Mouse (Mus musculus): ENCODE results near the gene Hoxc8. TPM values are rescaled to one million over a fixed set of nuclear protein-coding genes. Genes with fewer than 3 reads are reported as not detected.

The Hoxc8 gene
- polyA plus RNA-seq (2014; fragmentation: Nextera tagmentation; extraction: Ambion mirVana) = 9.2 and 22.9 TPM in 2 replicates

GRCm38 (mm10) chr15:102990461-102991397 lies at the start of gene Hoxc8:
Gene Hoxc8, plus strand, starts transcription at chr15:102990607.
- H3K9me3 ChIP-seq (ENCODE audit: control insufficient read depth, low read length) = no peaks in the 10 kb centered on the region
- no peaks in the 10 kb centered on the region for H3K4me1 ChIP-seq (replicated peaks; ENCODE audit: control insufficient read depth, insufficient read depth, low read length)
- ATAC-seq (ENCODE audit: low FRiP score) (no peak), DNase-seq (ENCODE audit: low spot score) (no peak)
- H3K4me2 ChIP-seq (replicated peaks) = no peak within 1 kb of the TSS
- no peak within 1 kb of the TSS for H3K27ac ChIP-seq
- no peak within 1 kb of the TSS for H3K9ac ChIP-seq
- WGBS = under 1% methylated on average over 61 of the region's 69 CpGs
- no peak within 1 kb of the TSS for H3K4me3 ChIP-seq (replicated peaks; ENCODE audit: low read length)
- H3K36me3 ChIP-seq (replicated peaks; ENCODE audit: control insufficient read depth, insufficient read depth) = no peaks in the 10 kb centered on the region
- H3K27me3 ChIP-seq (ENCODE audit: control insufficient read depth, insufficient read depth, low read length) = peaks cover 100% of the 10 kb centered on the region

GRCm38 (mm10) chr15:102942739-102943467 lies 47.5 kb upstream of the Hoxc8 start:
- DNase-seq (ENCODE audit: low spot score) (no peak), ATAC-seq (ENCODE audit: low FRiP score) (no peak)
- under 1% methylated on average over 45 of the region's 53 CpGs for WGBS
- Histone ChIP-seq H3K4me2 (replicated peaks) (0 out of 2 replicates have a peak overlapping the region, but pooled peaks have one; percentile 11), H3K27me3 (ENCODE audit: control insufficient read depth, insufficient read depth, low read length) (peaks cover 100% of the 10 kb centered on the region), H3K27ac (no peak overlapping the region), H3K4me3 (replicated peaks; ENCODE audit: low read length) (no peak overlapping the region; the same call in 1 of the 2 replicates), H3K9ac (no peak overlapping the region), H3K9me3 (ENCODE audit: control insufficient read depth, low read length) (no peaks in the 10 kb centered on the region), H3K4me1 (replicated peaks; ENCODE audit: control insufficient read depth, insufficient read depth, low read length) (no peaks in the 10 kb centered on the region), H3K36me3 (replicated peaks; ENCODE audit: control insufficient read depth, insufficient read depth) (no peaks in the 10 kb centered on the region)

DNA sequence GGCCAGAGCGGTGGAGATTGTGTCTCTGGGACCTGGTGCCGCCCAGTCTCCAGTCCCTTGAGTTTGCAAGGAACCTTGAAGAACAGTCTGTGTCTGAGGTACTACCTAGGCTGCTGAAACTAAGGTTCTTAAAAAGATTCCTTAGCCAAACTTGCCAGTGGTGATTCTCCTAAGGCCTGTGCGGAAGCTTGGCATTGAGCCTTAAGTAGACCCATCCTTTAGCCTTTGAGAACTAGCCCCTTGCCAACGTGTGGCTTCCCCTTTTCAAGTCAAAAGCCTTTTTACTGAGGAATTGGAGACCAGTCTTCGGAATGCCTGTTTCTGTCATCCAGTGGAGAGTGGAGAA lies 47.0 kb upstream of the Hoxc8 start:
- ATAC-seq (ENCODE audit: low FRiP score) (no peak), DNase-seq (ENCODE audit: low spot score) (no peak)
- Histone ChIP-seq H3K9me3 (ENCODE audit: control insufficient read depth, low read length) (no peaks in the 10 kb centered on the region), H3K4me1 (replicated peaks; ENCODE audit: control insufficient read depth, insufficient read depth, low read length) (no peaks in the 10 kb centered on the region), H3K27me3 (ENCODE audit: control insufficient read depth, insufficient read depth, low read length) (peaks cover 100% of the 10 kb centered on the region), H3K27ac (no peak overlapping the region), H3K36me3 (replicated peaks; ENCODE audit: control insufficient read depth, insufficient read depth) (no peaks in the 10 kb centered on the region), H3K4me2 (replicated peaks) (no peak overlapping the region), H3K4me3 (replicated peaks; ENCODE audit: low read length) (no peak overlapping the region), H3K9ac (no peak overlapping the region)
- WGBS = 3% methylated on average over 5 of the region's 5 CpGs

DNA sequence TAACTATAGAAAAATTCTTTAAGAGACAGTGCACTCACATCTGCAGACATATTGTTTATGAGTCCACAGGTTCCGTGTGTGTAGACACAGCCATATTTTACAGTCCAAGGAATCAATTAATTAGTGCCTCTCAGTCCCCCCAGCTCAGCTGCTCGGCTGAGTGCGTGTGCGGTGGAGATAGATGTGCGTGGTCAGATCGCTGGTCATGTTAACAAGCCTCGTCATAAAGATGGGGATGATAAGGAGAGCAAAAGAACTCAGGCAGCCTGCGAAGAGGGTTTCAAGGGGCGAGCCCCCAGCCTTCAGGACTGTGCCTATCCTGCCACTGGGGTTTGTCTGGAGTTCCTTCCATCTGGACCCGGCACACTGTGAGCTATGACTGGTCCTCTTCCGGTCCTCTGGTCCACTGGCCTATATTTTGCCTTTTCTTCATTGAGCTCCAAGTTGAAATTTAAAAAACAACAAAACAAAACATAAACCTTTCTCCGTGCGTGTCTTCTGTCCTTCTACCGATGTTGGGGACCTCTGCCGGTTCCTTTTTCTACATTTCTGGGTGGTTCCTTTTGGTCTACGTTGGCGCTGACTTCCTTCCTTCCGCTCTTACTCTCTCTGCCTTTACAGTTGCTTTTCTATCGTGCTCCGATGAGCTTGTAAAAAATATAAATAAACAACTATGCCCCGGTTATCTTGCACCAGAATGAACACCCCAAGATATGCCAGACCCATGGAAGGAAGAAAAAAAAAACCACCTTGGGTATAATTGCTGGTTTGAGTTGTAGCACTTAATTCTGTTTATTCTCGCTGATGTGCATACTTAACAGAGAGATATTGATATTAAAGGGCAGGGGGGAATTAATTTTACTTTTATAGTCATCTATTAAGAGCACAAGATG lies 45.0 kb upstream of the Hoxc8 start:
- Histone ChIP-seq H3K9me3 (ENCODE audit: control insufficient read depth, low read length) (no peaks in the 10 kb centered on the region), H3K27ac (no peak overlapping the region), H3K4me1 (replicated peaks; ENCODE audit: control insufficient read depth, insufficient read depth, low read length) (no peaks in the 10 kb centered on the region), H3K4me3 (replicated peaks; ENCODE audit: low read length) (no peak overlapping the region), H3K27me3 (ENCODE audit: control insufficient read depth, insufficient read depth, low read length) (peaks cover 100% of the 10 kb centered on the region), H3K9ac (no peak overlapping the region), H3K36me3 (replicated peaks; ENCODE audit: control insufficient read depth, insufficient read depth) (no peaks in the 10 kb centered on the region), H3K4me2 (replicated peaks) (no peak overlapping the region)
- WGBS = 10% methylated on average over 22 of the region's 22 CpGs
- ATAC-seq (ENCODE audit: low FRiP score) = no peak
- no peak for DNase-seq (ENCODE audit: low spot score)

- 2% methylated on average over 9 of the region's 9 CpGs for whole genome bisulfite sequencing
- no peaks in the 10 kb centered on the region for H3K36me3 ChIP-seq (replicated peaks; ENCODE audit: control insufficient read depth, insufficient read depth)
- no peaks in the 10 kb centered on the region for H3K4me1 ChIP-seq (replicated peaks; ENCODE audit: control insufficient read depth, insufficient read depth, low read length)
- H3K4me3 ChIP-seq (replicated peaks; ENCODE audit: low read length) = no peak overlapping the region
- no peak overlapping the region for H3K27ac ChIP-seq
- ATAC-seq (ENCODE audit: low FRiP score) (no peak), DNase-seq (ENCODE audit: low spot score) (no peak)
- no peaks in the 10 kb centered on the region for H3K9me3 ChIP-seq (ENCODE audit: control insufficient read depth, low read length)
- no peak overlapping the region for H3K9ac ChIP-seq
- H3K4me2 ChIP-seq (replicated peaks) = no peak overlapping the region
- H3K27me3 ChIP-seq (ENCODE audit: control insufficient read depth, insufficient read depth, low read length) = peaks cover 100% of the 10 kb centered on the region
Observed at GRCm38 (mm10) chr15:102947276-102947675, 43.1 kb upstream of the Hoxc8 start.

DNA sequence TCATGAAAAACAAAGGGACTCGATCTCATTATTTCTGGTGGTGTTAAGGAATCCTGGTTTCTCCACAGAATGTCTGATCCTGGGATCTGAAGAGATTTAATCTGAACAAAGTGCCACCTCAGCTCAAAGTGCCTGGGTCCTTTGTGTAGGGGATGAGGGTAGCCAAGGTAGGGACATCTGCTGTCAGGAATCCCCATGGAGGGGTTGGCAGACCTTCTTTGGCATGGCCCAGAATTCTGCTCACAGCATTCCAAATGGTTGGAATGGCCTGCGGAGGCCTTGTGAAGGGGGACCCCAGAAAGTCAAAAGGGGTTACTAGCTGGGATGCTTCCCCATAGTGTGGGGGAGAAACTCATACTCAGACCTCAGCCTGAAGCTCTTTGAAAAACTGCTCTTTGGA lies 41.6 kb upstream of the Hoxc8 start:
- WGBS = 11% methylated on average over 2 of the region's 2 CpGs
- Histone ChIP-seq H3K9ac (no peak overlapping the region), H3K4me2 (replicated peaks) (no peak overlapping the region)

GRCm38 (mm10) chr15:102949696-102950095 lies 40.7 kb upstream of the Hoxc8 start:
- Histone ChIP-seq H3K9ac (no peak overlapping the region), H3K9me3 (ENCODE audit: control insufficient read depth, low read length) (no peaks in the 10 kb centered on the region), H3K4me2 (replicated peaks) (no peak overlapping the region), H3K27me3 (ENCODE audit: control insufficient read depth, insufficient read depth, low read length) (peaks cover 100% of the 10 kb centered on the region), H3K36me3 (replicated peaks; ENCODE audit: control insufficient read depth, insufficient read depth) (no peaks in the 10 kb centered on the region), H3K27ac (no peak overlapping the region), H3K4me3 (replicated peaks; ENCODE audit: low read length) (no peak overlapping the region), H3K4me1 (replicated peaks; ENCODE audit: control insufficient read depth, insufficient read depth, low read length) (no peaks in the 10 kb centered on the region)
- ATAC-seq (ENCODE audit: low FRiP score) = no peak
- 3% methylated on average over 20 of the region's 20 CpGs for WGBS
- DNase-seq (ENCODE audit: low spot score) = no peak

More for the DNA sequence above, 41.6 kb upstream of the Hoxc8 start:
- Histone ChIP-seq H3K36me3 (replicated peaks; ENCODE audit: control insufficient read depth, insufficient read depth) (no peaks in the 10 kb centered on the region), H3K4me1 (replicated peaks; ENCODE audit: control insufficient read depth, insufficient read depth, low read length) (no peaks in the 10 kb centered on the region), H3K9me3 (ENCODE audit: control insufficient read depth, low read length) (no peaks in the 10 kb centered on the region), H3K27ac (no peak overlapping the region), H3K4me3 (replicated peaks; ENCODE audit: low read length) (no peak overlapping the region), H3K27me3 (ENCODE audit: control insufficient read depth, insufficient read depth, low read length) (peaks cover 100% of the 10 kb centered on the region)
- no peak for ATAC-seq (ENCODE audit: low FRiP score)
- DNase-seq (ENCODE audit: low spot score) = no peak

DNA sequence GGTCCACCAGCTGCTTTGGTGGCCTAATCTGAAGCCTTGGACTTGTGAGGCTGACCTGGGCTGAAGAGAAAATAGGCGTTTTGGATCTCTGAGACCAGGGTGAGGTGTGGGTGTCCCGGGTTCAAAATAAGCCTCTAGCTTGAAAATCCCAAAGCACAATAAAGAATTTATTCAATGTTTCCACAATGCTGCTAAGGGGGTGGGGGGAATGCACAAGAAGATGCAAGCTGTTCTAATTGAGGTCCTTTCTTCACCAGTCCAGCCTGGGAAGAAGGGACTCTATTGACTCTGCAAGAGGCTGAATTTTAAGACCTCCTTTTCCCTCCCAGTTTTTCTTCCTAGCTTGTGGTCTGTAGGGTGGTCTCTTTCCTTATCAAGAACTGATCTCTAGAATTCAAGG lies 39.5 kb upstream of the Hoxc8 start:
- DNase-seq (ENCODE audit: low spot score) (no peak), ATAC-seq (ENCODE audit: low FRiP score) (no peak)
- 17% methylated on average over 2 of the region's 2 CpGs for WGBS
- Histone ChIP-seq H3K27ac (no peak overlapping the region), H3K27me3 (ENCODE audit: control insufficient read depth, insufficient read depth, low read length) (peaks cover 99% of the 10 kb centered on the region), H3K36me3 (replicated peaks; ENCODE audit: control insufficient read depth, insufficient read depth) (no peaks in the 10 kb centered on the region), H3K9ac (no peak overlapping the region), H3K4me1 (replicated peaks; ENCODE audit: control insufficient read depth, insufficient read depth, low read length) (no peaks in the 10 kb centered on the region), H3K9me3 (ENCODE audit: control insufficient read depth, low read length) (no peaks in the 10 kb centered on the region), H3K4me2 (replicated peaks) (no peak overlapping the region), H3K4me3 (replicated peaks; ENCODE audit: low read length) (no peak overlapping the region)

DNA sequence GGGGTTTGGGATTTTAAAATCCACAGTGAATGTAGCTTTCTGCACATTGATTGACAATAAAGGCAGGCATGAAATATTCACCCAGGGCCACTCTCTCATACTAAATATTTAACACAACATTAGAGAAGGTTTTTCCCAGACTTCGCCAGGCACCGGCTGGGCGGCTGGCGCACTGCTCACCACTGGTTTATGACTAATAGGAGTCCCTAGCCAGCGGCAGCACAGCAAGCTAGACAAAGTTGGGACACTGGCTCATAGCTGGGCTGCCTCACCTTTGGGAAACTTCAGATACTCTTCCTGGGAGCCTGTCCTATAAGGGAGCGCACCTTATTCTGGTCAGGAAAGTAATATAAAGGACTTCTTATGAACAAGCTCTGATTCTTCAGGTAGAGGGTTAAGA lies 36.8 kb upstream of the Hoxc8 start:
- no peaks in the 10 kb centered on the region for H3K36me3 ChIP-seq (replicated peaks; ENCODE audit: control insufficient read depth, insufficient read depth)
- no peak overlapping the region for H3K27ac ChIP-seq
- H3K4me3 ChIP-seq (replicated peaks; ENCODE audit: low read length) = no peak overlapping the region
- H3K27me3 ChIP-seq (ENCODE audit: control insufficient read depth, insufficient read depth, low read length) = peaks cover 99% of the 10 kb centered on the region
- H3K4me1 ChIP-seq (replicated peaks; ENCODE audit: control insufficient read depth, insufficient read depth, low read length) = no peaks in the 10 kb centered on the region
- H3K9me3 ChIP-seq (ENCODE audit: control insufficient read depth, low read length) = no peaks in the 10 kb centered on the region
- no peak for ATAC-seq (ENCODE audit: low FRiP score)
- WGBS = 0% methylated on average over 6 of the region's 6 CpGs
- DNase-seq (ENCODE audit: low spot score) = no peak
- H3K4me2 ChIP-seq (replicated peaks) = no peak overlapping the region
- H3K9ac ChIP-seq = no peak overlapping the region
